Mouse (Mus musculus) olfactory bulb, adult 2 months (tissue): Measurements from ENCODE around the gene Gcnt1.

ENCODE experiments used
- CTCF ChIP-seq: fragments of 200-500 bp; IDR thresholded peaks from 2 replicates; pipeline ENCODE4 v1.5.1; 2012; ENCODE audit warnings: low read depth, mild to moderate bottlenecking, low read length, moderate library complexity; ENCODE audit not compliant: insufficient read depth
- POLR2A ChIP-seq: fragments of 200-500 bp; IDR thresholded peaks from 2 replicates; pipeline ENCODE4 v1.6.1; 2012; ENCODE audit warnings: mild to moderate bottlenecking, low read depth, low read length, moderate library complexity; ENCODE audit not compliant: insufficient read depth

GRCm38 (mm10) chr19:17364741-17365140, 7.9 kb downstream of the Gcnt1 start:
- TF ChIP-seq CTCF (no peak), POLR2A (no peak)
